Mouse (Mus musculus): ENCODE measurements around the gene Gm11146. TPM values are rescaled to one million over a fixed set of nuclear protein-coding genes. Genes with fewer than 3 reads are reported as not detected.

Gm11146 gene
- polyA plus RNA-seq, 1 experiment = not detected

DNA sequence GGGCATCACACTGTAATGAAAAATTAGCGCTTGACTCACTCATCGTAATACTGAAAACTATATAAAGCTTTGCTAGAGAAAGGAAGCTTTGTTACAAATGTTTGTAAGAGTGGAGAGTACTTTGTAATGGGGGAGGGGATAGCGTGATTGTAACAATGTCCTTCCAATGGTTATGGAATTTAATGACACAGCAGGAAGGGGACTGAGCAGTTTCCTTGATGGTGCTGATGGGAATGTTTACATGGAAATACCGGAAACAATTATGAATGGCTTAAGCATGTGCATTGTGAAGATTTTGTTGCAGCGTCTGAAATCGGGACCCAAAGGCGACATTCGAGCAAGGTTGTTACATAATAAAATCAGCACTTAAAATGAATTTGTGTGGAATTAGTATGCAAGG lies 32.4 kb downstream of the Gm11146 start:
- WGBS = 66% methylated on average over 8 of the region's 8 CpGs
- TF ChIP-seq CTCF (IDR thresholded peaks at IDR 0.05; ENCODE audit: insufficient read depth, low read length) = no peak
- TF ChIP-seq POLR2A (IDR thresholded peaks at IDR 0.05; ENCODE audit: borderline replicate concordance, extremely low read depth, low read depth, low read length) = no peak
- no peaks in the 10 kb centered on the region for H3K4me1 ChIP-seq (ENCODE audit: control insufficient read depth, insufficient read depth, low read length)

DNA sequence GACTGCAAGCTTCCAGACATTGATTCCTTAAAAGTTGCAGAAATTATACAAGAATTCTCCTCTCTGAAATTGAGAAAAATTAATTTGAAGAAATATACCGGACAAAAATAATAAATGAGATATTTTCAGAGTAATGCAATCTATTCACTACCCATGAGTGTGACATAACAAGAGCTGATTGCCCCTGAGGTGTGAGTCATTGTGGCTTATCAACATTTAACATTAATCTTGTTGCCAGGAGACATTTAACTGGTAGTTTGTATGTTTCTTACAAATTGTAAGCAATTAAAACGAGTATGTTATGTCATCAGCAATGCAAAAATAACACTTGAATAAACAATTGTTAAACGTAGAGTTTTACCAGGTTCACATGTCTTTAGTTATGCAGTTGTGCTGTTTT lies 33.5 kb downstream of the Gm11146 start:
- TF ChIP-seq POLR2A (IDR thresholded peaks at IDR 0.05; ENCODE audit: borderline replicate concordance, extremely low read depth, low read depth, low read length) (no peak), CTCF (IDR thresholded peaks at IDR 0.05; ENCODE audit: insufficient read depth, low read length) (no peak)
- H3K4me3 ChIP-seq (replicated peaks; ENCODE audit: extremely low read depth, low read depth, low read length) = no peak overlapping the region
- no peak for DNase-seq

More for the DNA sequence above, 32.4 kb downstream of the Gm11146 start:
- DNase-seq = no peak
- no peak overlapping the region for H3K4me3 ChIP-seq (replicated peaks; ENCODE audit: extremely low read depth, low read depth, low read length)

DNA sequence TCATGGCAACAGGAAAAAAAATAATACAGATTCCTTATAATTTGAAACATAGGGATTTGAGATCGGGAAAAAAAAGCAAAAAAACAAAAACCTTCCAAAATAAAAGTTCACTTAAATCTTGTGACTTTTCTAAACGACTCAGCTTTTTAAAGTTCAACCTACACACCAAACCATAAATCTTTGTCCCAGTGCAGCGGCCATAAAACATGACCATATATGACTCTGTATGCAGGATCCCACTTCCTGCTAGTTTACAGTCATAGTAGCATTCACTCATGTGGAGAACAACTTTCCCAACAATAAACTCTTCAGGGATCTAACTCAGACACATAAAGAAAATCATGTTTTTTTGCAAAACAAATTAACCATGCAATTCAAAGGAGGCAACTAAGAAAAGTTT lies 39.0 kb downstream of the Gm11146 start:
- Histone ChIP-seq H3K4me1 (ENCODE audit: control insufficient read depth, insufficient read depth, low read length) (no peaks in the 10 kb centered on the region), H3K4me3 (replicated peaks; ENCODE audit: extremely low read depth, low read depth, low read length) (no peak overlapping the region)
- 83% methylated on average over 3 of the region's 3 CpGs for WGBS
- no peak for DNase-seq
- TF ChIP-seq POLR2A (IDR thresholded peaks at IDR 0.05; ENCODE audit: borderline replicate concordance, extremely low read depth, low read depth, low read length) = no peak

More for the DNA sequence above, 33.5 kb downstream of the Gm11146 start:
- H3K4me1 ChIP-seq (ENCODE audit: control insufficient read depth, insufficient read depth, low read length) = no peaks in the 10 kb centered on the region
- 39% methylated on average over 3 of the region's 3 CpGs for WGBS

DNA sequence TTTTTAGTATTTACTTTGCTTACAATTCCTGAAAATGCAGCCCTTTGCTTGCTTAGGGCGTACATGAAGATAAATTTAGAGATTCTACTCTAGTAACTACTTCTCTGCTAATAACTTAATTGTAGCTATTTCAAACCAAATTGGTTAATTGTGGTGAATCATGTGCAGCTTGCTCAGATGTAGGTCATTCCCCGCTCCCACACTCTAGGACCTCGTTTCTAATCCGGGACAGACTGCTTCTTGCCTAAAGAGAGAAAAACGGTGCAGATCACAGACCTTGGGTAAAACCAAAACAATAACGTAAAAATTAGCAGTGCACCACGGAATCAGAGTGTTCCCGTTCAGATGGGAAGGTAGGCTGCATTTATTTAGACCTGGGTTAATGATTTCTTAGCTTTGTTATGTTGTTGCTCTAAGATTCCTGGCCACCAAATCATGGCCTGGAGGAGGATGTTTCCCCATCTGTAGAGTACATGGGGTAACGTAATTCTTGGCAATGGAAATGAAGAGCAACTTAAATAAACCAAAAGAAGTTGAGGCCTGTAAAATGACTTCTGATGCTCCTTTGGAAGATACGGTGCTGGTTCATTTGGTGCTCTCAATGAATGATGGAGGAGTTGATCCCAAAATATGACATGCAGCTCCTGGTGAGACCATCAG lies 45.3 kb downstream of the Gm11146 start:
- Histone ChIP-seq H3K4me3 (replicated peaks; ENCODE audit: extremely low read depth, low read depth, low read length) (no peak overlapping the region), H3K4me1 (ENCODE audit: control insufficient read depth, insufficient read depth, low read length) (no peaks in the 10 kb centered on the region)
- no peak for DNase-seq
- WGBS = 90% methylated on average over 10 of the region's 10 CpGs
- TF ChIP-seq CTCF (IDR thresholded peaks at IDR 0.05; ENCODE audit: insufficient read depth, low read length) (no peak), POLR2A (IDR thresholded peaks at IDR 0.05; ENCODE audit: borderline replicate concordance, extremely low read depth, low read depth, low read length) (no peak)

DNA sequence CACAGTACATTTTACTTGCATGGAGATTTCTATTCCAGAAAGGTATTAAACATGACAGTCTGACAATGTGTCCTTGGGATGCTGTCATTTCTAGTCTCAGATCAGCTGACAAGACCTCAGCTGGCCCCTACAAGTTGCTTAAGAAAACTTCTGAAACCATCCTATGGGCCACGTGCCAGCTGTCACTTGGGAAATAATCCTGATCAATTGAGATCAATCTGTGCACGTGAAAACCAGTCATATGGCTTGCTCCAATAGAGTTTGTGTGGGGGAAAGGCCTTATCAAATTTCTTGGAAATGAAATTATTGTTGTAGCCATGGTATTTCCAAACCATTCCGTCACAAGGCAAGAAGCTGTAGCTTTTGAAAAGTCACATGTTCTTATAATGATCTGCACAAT lies 50.8 kb downstream of the Gm11146 start:
- Histone ChIP-seq H3K4me3 (replicated peaks; ENCODE audit: extremely low read depth, low read depth, low read length) (no peak overlapping the region), H3K4me1 (ENCODE audit: control insufficient read depth, insufficient read depth, low read length) (no peaks in the 10 kb centered on the region)
- 75% methylated on average over 3 of the region's 3 CpGs for WGBS
- DNase-seq = no peak
- TF ChIP-seq POLR2A (IDR thresholded peaks at IDR 0.05; ENCODE audit: borderline replicate concordance, extremely low read depth, low read depth, low read length) (no peak), CTCF (IDR thresholded peaks at IDR 0.05; ENCODE audit: insufficient read depth, low read length) (no peak)

Measured in lung, adult 2 months (tissue).